Mouse (Mus musculus) natural killer cell, adult 2 months (primary cell): ENCODE data around the gene Eif2d.
"Not testable (repeated sequence)": the region's sequence is repeated elsewhere in the genome, so short reads cannot be mapped to it uniquely, and the experiment has no call there.

ENCODE experiments used
- DNase-seq, 2 experiments: peaks; one replicate each; pipeline ENCODE4 v3.0.0; 2022; ENCODE audit warnings: low spot score in 2 of 2

The Eif2d gene

DNA sequence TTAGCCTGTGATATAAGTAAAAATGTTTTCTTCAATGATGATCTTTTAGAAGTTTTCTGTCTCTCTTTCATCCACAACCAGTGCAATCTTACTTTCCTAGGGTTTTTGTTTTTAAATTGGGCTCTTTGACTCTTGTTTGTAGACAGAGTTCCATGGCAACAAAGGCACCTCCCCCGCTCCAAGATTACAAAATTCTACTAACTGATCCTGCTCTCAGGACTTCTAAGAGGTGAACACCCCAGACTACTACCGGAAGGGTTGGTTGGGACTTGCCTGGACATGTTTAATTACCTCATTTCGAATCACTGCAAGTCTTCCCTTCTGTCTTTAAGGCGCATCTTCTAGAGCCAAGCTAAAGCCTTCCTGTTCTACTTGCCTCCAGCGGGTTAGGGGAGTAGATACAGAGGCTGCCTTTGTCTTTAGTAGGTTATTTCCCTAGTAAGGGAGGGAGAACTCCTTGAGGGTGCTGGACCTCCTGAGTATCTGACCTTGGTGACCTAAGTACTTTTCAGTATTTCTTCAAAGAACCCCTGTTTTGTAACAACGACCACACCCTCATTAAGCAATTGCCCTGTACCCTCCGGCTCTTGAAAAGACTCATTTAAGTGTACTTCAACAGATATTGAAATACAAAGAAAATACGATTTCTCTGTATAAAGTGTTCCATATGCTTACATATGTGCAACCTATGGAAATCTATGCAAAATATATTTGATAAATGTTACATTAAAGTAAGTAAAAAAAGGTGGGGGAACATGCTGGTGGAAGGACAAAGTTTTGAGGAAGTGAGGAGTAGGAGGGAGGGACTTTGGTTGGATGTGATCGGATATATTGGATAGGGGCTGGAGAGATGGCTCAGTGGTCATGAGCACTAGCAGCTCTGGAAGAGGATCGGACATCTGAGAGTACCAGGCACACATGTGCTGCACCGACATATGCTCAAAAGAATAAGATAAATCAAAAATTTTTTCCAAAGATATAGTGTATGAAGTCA is 13.6 kb upstream of the Eif2d start:
- DNase-seq = no peak

GRCm38 (mm10) chr1:131141449-131141848 is 11.5 kb upstream of the Eif2d start:
- no peak for DNase-seq

- DNase-seq = no peak
Measured at GRCm38 (mm10) chr1:131142472-131142871, 10.5 kb upstream of the Eif2d start.

GRCm38 (mm10) chr1:131145222-131145621 is 7.8 kb upstream of the Eif2d start:
- not testable (repeated sequence) for DNase-seq

DNA sequence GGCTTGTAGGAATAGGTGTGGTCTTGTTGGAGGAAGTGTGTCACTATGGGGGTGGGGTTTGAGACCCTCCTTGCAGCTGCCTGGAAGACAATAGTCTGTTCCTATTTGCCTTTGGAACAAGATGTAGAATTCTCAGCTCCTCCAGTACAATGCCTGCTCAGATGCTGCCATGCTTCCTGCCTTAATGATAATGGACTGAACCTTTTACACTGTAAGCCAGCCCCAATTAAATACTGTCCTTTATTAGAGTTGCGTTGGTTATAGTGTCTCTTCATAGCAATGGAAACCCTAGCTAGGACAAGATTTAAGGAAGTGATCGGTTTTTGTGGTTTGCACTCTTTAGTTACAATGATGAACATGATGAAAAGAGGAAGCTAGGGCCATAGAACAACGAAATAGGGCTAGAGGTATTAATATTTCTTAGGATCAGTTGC is 6.8 kb upstream of the Eif2d start:
- peak in 1 of 2 experiments; percentile 47 for DNase-seq

DNA sequence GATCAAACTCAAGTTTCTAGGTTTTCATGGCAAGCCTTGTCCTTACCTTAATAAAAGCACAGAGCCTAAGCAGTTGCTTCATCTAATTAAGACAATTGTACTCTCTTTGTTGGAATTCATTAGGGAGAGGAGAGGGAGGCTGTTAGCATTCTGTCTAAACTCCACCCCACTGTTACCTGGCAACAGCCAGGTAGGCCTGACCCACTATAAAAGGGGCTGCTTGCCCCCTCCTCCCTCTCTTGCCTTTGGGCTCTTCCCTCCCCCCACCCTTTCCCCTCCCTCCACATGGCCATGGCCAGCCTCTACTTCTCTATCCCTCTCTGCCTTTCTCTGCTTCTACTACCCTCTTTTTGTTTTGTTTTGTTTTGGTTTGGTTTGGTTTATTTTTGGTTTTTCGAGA is 3.5 kb upstream of the Eif2d start:
- no peak for DNase-seq

DNA sequence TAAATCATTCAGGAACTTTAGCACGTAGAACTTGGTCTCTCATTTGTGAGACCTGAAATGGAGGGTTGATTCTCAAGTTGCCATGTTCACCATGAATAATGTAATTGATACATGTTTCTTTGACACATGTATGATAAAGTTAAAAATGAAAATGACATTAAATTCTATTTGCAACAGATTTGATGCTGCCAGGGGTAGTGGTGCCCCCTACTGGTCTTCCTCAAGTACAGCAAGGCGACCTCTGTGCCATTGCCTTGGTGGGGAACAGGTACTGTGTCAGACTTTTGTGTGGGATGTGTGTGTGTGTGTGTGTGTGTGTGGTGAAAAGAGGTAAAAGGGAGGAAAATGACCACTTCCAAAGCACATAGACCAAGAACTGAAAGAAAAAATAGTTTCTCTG is 2.5 kb downstream of the Eif2d start:
- DNase-seq = peak; percentile 50 to 68

GRCm38 (mm10) chr1:131159573-131160327 is 6.8 kb downstream of the Eif2d start:
- DNase-seq = not testable (repeated sequence)

DNA sequence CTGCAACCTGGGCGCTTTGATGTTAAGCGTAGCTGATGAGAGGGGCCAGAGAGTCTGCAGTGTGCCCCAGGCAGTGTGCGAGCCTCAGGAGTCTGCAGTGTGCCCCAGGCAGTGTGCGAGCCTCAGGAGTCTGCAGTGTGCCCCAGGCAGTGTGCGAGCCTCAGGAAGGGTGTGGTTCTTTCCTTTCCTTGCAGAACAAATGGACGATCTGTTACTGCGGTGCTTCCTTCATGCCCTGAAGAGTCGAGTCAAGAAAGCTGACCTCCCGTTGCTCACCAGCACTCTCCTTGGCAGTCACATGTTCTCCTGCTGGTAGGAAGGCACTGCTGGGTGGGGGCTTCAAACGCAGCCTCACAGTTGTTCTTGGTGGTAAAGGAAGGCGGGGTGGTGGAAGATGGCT is 8.1 kb downstream of the Eif2d start:
- DNase-seq = no peak

DNA sequence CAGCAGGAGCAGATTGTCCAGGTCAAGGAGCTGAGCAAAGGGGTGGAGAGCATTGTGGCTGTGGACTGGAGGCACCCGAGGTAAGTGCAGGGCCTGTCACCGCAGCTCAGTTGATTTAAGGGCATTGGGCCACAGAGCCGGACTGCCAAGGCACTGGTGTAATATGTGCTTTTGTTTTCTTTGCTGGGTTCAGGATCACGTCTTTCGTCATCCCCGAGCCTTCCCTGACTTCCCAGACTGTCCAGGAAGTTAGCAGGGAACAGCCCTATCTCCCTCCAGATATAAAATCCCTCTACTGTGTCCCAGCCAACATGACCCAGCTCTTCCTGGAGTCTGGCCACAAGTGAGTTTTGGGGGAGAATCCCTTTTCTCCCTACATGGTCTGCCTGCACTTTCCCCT is 11.4 kb downstream of the Eif2d start:
- DNase-seq = no peak

GRCm38 (mm10) chr1:131167612-131168011 is 14.6 kb downstream of the Eif2d start:
- no peak for DNase-seq

- no peak for DNase-seq
Measured at GRCm38 (mm10) chr1:131173001-131173400, 20.0 kb downstream of the Eif2d start.

GRCm38 (mm10) chr1:131173809-131174208 is 20.8 kb downstream of the Eif2d start:
- DNase-seq = no peak

GRCm38 (mm10) chr1:131174299-131174861 is 21.4 kb downstream of the Eif2d start:
- DNase-seq = no peak

GRCm38 (mm10) chr1:131175189-131175588 is 22.2 kb downstream of the Eif2d start:
- DNase-seq = no peak

GRCm38 (mm10) chr1:131175819-131176218 is 22.8 kb downstream of the Eif2d start:
- no peak for DNase-seq

GRCm38 (mm10) chr1:131177249-131177648 is 24.3 kb downstream of the Eif2d start:
- no peak for DNase-seq

DNA sequence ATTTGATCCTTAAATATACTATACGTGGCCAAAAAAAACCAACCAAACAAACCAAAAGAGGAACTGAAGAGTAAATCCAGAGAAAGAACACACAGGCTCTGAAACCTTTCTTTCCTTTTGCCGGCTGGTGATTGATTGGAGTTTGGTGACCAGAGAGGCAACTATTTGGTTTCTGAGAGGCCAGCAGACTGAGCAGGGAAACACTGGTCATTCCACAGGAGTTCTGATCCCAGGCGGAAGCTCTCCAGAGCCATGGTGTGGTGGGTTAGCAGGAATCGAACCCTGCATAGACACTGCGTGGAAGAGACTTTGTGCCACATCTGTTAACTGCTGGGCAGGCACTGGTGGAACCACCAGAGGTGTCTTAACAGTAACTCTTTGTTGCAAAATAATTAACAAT is 25.1 kb downstream of the Eif2d start:
- DNase-seq = no peak

DNA sequence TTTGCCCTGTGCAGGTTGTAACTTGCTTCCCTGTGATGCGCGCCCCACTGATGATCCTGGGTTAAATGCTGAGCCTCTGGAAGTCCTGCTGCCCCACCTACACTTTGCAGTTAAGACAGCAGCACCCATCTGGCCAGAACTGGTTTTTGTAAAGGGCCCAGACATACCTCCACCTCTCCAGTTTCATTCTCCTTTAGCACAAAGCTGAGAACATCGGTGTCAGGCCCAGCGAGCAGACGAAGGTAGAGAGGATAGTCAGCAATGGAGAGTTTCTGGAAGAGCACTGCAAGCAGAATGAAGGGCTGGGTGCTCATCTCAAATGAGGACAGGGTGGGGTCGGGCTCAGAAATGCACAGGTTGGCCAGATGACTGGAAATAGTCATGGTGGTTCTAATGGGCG is 27.4 kb downstream of the Eif2d start:
- DNase-seq = no peak

GRCm38 (mm10) chr1:131181642-131182527 is 28.9 kb downstream of the Eif2d start:
- DNase-seq = peak; percentile 79 to 86

DNA sequence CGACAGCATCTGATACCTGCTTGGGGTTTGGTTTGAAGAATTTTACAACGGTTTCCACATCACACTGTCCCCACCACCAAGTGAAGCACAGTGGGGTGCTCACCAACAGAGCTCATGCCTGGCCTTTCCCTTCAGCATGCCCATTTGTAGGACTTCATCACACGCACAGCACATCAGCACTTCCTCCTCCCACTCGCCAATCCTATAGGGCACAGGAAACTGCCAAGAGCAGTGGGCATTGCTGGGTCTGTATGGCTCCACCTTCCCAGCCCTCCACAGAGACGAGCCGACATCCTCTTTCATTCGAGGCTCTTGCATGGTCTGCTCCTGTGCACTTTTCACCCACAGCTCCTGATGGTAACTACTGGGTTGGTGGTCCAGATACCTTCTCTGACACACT is 30.2 kb downstream of the Eif2d start:
- DNase-seq = no peak
